ENCODE assay signal across 18 mouse cellular contexts in genomic region chr4:33687434-33687833, GRCm38 (mm10).
"Had no signal": no experiment of that assay in that cellular context is flagged by ENCODE, and none has a peak within 500 bp of the region (broad histone marks: within the 10 kb centered on the region; RNA-seq: fewer than 3 reads in every experiment).

No protein-coding gene starts in this region.

- DNase-seq: kidney, adult 18-20 months; kidney, adult 9 months; kidney, postnatal 14 days; kidney, postnatal 4 days; left cerebral cortex, postnatal 4 days; liver, postnatal 0 days; lung, embryonic 14.5 days; right cerebral cortex, postnatal 25 days; spleen, adult 18-20 months; thymus, postnatal 36 days had no signal

- H3K27me3 ChIP-seq: limb, embryonic 12.5 days; limb, embryonic 15.5 days; neural tube, embryonic 12.5 days; stomach, embryonic 15.5 days had no signal

- ATAC-seq: liver, postnatal 0 days; lung, postnatal 0 days had no signal

- H3K27ac ChIP-seq: limb, embryonic 12.5 days; limb, embryonic 15.5 days; liver, embryonic 14.5 days; macrophage; neural tube, embryonic 12.5 days; stomach, embryonic 15.5 days had no signal

- H3K4me3 ChIP-seq: limb, embryonic 12.5 days; limb, embryonic 15.5 days; neural tube, embryonic 12.5 days; stomach, embryonic 15.5 days had no signal

- H3K9me3 ChIP-seq: limb, embryonic 12.5 days; limb, embryonic 15.5 days; neural tube, embryonic 12.5 days; stomach, embryonic 15.5 days had no signal

- H3K4me2 ChIP-seq: limb, embryonic 12.5 days; limb, embryonic 15.5 days; liver, embryonic 11.5 days; lung, embryonic 14.5 days; neural tube, embryonic 12.5 days; stomach, embryonic 15.5 days had no signal

- H3K36me3 ChIP-seq: limb, embryonic 12.5 days; limb, embryonic 15.5 days; neural tube, embryonic 12.5 days; stomach, embryonic 15.5 days had no signal

- H3K4me1 ChIP-seq: limb, embryonic 15.5 days; stomach, embryonic 15.5 days had no signal

- H3K9ac ChIP-seq: limb, embryonic 12.5 days; limb, embryonic 15.5 days; liver, embryonic 14.5 days; liver, postnatal 0 days; lung, embryonic 14.5 days; neural tube, embryonic 12.5 days; stomach, embryonic 15.5 days had no signal
